Mouse (Mus musculus) adrenal gland, postnatal 4 days (tissue): ENCODE results near the gene Dysf. TPM values are rescaled to one million over a fixed set of nuclear protein-coding genes. Genes with fewer than 3 reads are reported as not detected.
"Not testable (repeated sequence)": the region's sequence is repeated elsewhere in the genome, so short reads cannot be mapped to it uniquely, and the experiment has no call there.

Source experiments
- DNase-seq, 2 experiments: peaks; one replicate each; pipeline ENCODE4 v3.0.0; 2021 to 2022; ENCODE audit warnings: low spot score in 2 of 2, mixed read lengths in 2 of 2
- long read RNA-seq, 2 experiments: library from polyadenylated mRNA; stranded (forward); transcript quantifications; one replicate each; pipeline ENCODE4 v2.0.0; 2021
- total RNA-seq, 2 experiments: library from RNA; stranded (reverse); gene quantifications; 2 replicates each; pipeline ENCODE4 v1.2.3; 2021

The Dysf gene
- 10 to 100 TPM; 66.5 to 66.9 TPM for total RNA-seq
- long read RNA-seq, experiment 1, full-length matches to known transcripts: 1 of 49 reads
- long read RNA-seq, experiment 1, partial matches to known transcripts: 7 of 49 reads
- long read RNA-seq, experiment 1, other reads (novel, unspliced or antisense): 41 of 49 reads
- long read RNA-seq, experiment 2, full-length matches to known transcripts: 1 of 103 reads
- long read RNA-seq, experiment 2, partial matches to known transcripts: 20 of 103 reads
- long read RNA-seq, experiment 2, other reads (novel, unspliced or antisense): 82 of 103 reads

DNA sequence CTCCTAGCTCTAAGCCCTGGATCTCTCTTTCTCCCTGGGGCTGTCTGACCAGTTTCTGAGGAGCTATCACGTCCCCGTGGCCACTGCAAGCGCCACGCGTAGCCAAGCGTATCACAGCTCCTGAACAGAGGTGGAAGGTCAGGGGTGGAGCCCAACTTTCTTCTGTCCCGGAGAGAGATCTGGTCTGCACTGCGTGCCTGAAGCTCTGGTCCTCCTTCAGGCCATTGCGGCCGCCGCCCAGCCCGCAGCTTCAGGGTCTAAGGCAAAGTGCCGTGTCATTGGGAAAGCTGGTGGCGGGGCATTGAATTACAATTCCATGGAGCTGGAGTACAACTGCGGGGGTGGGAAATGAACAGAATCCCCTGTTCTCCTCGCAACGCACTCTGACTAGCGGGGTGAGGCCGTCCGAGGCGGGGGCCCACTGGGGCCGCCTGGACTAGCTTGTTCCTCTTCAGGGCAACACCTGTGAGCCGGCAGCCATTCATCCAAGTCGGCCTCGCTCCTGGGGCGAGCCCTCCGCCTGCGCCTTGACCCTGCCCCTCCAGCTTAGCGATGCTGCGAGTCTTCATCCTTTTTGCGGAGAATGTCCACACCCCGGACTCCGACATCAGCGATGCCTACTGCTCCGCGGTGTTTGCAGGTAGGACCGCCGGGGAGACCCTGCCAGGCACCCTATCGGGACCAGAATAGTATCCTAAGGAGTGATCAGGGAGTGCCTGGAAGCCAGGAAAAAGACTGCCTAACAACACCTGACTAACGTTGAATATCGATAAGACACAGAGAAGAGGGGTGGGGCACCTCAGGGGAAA, at the start of gene Dysf:
Dysf (plus strand) TSS at position 228 of the 809 bp plus-strand sequence.
- no peak for DNase-seq

DNA sequence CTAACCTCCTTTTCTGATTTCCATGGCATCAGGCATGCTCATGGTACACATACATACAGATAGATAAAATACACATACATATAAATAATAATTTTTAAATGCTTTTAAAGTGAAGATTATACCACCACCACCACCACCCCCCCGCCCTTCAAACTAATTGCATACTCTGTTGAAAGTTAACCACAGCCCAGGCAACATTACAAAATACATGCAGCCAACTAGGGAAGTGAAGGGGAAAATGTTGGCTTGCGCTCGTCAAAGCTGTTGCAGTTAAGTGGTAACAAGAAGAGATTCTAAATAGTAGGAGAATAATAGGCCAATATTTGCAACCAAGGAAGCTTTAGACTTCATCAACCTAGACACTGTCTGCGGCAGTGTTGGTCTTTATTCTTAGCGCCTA, 20.7 kb upstream of the Dysf start:
- DNase-seq: no peak

DNA sequence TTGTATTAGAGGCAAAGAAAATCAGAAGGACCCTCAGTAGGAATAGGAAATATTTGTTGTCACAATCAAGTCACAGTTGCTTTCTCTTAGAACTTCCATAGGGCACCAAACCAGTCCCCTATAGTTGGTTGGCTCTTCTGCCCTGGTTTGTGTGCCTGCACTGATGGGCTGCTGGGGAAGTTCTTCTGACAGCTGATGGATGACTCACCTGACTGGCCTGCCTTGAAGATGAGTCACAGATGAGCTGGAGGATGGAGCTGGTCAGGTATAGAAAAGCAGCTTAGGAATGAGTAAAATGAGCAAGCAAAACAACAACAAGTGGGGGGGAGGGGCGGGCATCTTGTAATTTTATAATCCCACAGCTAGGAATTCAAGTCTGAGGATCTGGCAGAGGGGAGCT, 5.7 kb upstream of the Dysf start:
- no peak for DNase-seq

DNA sequence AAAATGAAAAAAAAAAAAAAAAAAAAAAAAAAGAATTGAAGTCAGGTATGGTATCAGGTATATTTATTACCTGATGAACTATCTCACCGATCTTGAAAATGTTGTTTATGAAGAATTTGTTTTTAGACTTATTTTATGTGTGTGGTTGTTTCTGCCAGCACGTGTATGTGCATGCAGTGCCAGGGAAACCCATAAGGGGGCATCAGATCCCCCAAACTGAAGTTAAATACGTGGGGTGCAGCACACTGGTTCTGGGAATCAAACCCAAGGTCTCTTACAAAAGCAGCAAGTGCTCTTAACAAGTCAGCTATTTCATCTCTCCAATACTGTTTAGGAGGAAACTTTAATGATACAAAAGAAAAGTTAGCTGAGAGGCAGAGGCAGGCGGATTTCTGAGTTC, 4.1 kb upstream of the Dysf start:
- DNase-seq: no peak

DNA sequence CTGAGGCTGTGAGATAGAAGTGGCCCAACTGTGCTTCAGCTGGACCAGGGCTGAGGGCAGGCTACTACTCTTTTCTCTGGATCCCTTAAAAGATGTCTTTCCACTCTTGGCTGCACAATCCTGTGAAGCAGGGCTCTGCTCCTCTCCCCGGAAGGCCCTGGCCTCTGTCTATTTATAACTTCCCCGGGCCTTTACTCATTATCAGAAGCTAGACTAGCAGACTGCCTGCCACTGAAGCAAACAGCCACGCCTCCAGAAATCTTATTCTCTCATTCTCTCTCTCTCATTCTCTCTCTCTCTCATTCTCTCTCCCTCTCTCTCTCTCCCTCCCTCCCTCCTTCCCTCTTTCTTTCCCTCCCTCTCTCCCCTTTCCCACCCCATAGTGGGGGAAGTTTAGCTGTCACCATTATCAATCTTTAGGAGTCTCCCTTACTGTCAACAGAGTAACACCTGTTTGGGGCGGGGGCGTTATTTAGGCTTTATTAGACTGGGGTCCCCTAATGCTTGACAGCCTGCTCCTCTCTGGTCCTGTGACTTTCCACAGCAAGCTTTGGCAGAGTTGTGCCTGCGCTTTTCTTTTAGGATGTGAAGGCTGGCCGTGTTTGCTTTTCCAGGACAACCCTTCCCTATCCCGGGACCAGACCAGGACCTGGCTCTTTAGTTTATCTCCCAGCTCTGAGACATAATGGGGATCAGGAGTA, 932 bp downstream of the Dysf start:
- no peak for DNase-seq

DNA sequence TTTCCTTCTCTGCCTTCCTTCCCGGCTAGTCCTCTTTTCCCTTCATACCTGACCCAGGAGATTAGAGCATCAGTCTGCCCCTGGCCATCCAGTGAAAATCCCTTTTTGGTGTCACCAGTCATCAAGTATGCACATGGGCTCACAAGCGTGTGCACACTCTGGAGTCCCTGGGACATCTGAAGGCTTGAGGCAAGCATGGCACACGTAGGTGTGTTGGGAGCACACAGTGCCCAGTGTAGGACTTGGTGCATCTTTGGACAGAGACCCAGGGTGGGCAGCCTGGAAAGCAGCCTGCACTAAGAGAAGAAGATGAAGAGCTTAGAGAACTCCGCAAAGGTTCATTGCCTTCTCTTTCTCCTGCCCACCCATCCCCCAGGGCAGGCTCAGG, 1.5 kb downstream of the Dysf start:
- DNase-seq: no peak

DNA sequence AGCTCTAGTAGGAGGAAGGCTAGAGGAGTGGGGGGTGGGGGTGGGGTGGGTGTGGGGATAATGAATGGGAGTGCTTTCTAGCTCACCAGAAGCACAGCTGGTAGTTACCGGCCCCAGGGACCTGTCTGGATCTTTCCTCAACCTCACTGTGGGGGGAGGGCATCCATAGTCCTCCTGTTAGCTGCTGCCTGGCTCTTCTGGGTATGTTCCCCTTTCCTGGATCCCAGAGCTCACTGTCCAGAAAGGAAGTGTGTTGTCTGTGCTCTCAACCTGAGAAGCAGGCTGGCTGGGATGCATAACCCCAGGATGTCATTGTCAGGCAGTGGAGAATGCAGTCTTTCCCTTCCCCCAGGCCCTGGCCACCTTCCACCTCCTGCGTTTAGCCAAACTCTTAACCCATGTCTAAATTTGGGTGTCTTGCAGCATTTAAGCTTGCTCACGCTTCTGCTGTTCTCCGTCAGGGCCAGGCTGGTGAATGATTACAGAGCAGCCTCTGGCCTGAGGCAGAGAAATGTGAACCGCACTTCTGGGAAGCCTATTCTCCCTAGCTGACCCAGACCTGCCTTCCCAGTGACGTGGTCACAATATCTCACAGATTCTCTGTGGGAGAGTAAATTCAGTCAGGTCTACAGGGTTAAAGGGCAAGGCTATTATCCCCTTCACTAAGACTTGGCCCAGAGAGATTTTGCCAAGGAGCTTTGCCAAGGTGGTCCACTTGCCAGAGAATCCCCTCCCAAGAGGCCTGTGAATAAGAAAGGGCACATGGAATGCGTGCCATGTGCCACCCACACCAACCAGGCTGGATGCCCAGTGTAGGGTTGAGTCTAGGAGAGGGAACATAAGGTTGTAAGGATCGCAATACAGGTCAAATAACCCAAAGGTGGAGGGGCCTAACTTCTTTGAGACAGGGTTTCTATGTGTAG, 2.2 kb downstream of the Dysf start:
- DNase-seq: no peak

DNA sequence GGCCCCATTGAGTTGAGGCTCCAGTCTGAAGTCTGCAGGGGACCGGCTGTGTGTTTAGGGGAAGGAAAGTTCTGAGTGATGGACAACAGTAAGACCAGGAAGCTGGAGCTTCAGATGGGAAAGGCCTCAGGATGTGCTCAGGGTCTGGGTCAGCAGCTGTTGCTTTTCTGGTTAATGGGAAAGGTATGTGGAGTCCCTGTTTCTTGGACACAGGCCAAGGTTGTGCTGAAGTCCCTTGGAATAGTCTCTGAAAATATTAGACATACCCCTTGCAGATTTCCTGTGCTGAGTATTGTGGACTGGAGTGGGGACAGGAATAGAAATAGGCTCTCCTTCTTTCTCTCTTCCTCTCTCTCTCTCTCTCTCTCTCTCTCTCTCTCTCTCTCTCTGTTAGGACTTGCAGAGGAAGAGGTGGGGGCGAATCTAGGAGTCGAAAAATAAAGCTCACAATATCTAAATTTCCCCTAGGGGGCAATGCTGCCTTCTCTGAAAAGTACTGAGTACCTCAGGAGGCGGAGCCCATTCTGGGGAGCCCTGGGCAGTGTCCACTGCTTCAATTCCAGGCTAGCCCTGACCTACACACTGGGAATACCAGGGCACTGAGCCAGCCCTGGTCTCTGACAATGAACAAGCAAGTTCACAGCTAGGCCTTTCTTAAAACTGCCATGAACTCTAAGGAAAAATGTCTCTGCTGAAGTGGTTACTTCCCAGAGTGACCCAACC, 6.7 kb downstream of the Dysf start:
- peak in 1 of 2 experiments; percentile 31 for DNase-seq

DNA sequence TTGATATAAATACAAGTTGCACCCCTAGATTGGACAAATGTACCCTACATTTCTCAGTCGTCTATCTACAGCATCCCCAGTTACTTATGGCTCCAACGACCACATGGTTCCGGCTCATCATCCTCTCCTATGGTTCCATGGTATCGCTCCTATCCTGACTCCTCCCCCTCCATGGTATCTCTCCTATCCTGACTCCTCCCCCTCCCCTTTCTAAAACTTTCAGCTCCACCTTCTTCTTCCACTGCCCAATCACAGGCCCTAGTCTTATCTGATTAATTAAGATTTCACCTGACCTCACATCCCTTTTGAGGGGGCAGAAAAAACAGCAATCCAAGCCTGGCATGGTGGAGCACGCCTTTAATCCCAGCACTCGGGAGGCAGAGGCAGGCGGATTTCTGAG, 8.5 kb downstream of the Dysf start:
- DNase-seq: no peak

DNA sequence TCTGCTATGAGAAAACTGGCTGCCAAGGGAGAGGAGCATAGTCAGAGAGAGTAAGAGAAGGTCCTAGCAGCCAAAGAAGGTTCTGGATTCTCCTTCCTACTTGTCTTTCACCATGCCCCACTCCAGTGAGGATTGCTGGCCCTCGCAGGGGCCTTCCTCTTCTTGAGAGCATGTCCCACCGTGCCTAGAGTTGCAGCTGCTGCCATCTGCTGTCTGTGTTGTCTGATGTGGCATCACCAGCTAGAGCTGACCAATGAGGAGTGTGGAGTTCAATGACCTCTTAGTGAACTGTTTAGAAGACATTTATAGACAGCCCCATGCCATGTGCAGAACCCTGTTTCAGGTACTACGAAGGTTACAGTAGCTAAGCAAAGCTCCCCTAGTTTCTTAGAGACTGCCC, 9.0 kb downstream of the Dysf start:
- no peak for DNase-seq

DNA sequence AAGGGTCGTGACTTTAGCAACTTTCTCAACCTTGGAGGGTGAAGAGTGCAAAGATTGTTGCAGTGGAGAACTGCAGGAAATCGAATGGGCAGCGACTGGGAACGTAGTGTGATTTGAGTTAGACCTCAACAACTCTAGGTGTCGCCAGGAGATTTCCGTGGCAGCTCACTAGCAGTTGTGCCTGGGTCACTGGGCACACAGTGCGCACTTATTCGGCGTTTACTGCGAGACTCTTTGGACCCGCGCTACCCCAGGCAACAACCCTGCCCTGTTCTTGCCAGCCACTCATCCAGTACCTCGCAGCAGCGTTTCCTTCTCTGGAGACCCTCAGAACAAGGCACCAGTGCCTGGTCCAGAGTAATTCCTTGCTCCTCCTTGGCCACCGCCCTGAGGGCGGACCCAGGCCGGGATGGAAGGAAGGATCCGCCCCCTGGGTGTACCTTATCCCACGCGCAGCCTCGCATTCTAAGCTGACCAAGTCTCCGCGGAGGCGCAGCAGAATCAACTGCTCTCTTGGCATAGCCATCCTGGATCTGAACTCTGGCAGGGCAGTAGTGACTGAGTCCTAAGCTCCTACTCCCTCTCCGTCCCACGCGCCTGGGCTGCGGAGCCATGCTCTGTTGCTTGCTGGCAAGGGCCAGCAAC, 10.6 kb downstream of the Dysf start:
- DNase-seq: peak in 1 of 2 experiments; percentile 17

DNA sequence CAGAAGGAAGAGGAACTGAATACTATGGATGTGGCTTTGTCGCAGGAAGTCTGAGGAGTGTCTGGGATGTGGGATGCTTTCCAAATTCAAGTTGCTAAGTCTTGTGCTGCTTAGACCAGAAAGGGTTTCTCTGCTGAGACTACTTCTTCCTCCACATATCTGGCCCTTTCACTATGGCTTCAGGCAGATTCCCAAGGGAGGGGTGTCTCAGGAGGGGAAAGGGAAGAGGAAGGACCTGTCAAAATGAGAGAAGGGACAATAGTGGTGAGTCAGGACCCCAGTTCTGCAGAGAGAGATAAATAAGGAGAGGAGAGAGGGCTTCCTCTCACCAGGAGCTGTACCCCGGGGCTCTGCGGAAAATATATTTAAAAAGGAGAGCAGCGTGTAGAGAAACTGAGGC, 11.6 kb downstream of the Dysf start:
- DNase-seq: no peak

DNA sequence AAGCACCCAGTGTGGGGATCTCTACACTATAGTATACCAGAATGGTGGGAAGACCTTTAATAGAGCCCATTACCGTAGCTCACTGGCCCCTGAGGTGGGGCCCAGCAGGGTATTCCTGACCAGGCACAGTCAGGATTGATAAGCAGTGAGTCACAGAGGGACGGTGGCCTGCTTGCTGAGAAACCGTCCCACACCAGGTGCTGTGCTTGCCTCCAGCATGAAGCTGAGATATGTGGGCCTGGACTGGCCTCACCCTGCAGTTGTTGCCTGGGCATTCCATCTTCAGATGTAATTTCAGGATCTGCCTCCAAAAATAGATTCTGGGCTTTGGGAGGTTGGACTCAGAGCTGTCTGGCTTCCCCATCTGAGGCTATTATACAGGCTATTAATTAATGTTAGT, 13.6 kb downstream of the Dysf start:
- DNase-seq: no peak

DNA sequence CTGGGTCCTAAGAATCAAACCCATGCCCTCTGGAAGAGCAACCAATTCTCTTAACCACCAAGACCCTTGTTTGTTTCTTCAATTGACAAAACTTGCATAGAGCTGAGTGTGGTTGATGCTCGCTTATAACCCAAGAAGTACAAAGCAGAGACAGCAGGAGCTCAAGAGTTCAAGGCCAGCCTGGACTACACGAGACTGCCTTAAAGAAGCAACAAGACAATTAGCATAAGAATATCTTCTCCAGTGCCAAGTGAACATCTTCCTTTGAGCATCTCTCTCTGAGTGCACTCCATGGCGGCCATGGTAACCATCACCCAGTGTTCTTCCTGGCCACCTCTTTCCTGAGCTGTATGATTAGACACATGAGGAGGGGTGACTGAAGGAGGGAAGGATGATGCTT, 17.2 kb downstream of the Dysf start:
- no peak for DNase-seq

DNA sequence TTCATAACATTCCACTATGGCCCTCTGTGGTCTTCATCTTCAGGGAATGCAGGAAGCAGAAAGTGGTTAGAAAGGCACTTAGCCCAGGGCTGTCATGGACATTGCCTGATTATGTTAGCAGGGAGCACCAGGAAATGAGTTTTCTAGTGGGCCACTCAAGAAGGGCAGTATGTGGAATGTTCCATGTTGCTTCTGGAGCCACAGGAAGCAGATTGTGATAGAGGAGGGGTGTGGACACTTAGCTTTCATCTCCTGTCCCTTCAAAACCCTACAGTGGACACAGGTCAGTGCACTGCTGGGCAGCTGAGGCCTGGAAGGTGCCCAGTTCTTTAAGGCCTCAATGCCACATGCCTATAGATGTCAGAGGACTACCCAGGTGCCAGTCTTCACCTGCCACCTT, 20.4 kb downstream of the Dysf start:
- no peak for DNase-seq

DNA sequence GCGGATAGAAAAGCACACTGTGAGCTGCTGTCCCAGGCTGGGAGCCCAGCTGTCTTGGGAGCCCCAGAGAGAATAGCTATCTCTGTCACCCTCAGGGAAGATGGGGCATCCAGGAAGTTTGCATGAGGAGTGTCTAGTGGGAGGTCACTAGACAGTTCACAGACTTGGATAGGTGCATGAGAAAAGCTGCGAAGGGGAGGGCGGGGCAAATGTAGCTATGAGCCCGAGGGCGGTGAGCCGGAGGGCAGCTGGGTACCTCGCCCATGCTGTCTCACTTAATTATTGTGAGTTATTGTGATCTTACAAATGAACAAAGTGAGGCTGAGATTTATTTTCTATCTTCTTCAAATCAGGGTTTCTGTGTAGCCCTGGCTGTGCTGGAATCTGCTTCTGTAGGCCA, 21.4 kb downstream of the Dysf start:
- DNase-seq: no peak

DNA sequence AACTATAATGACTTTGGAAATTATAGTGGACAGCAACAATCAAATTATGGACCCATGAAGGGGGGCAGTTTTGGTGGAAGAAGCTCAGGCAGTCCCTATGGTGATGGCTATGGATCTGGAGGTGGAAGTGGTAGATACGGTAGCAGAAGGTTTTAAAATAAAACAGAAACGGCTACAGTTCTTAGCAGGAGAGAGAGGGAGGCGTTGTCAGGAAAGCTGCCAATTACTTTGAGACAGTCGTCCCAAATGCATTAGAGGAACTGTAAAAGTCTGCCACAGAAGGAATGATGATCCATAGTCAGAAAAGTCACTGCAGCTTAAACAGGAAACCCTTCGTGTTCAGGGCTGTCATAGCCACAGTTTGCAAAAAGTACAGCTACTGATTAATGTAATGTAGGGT, 24.1 kb downstream of the Dysf start:
- not testable (repeated sequence) for DNase-seq

DNA sequence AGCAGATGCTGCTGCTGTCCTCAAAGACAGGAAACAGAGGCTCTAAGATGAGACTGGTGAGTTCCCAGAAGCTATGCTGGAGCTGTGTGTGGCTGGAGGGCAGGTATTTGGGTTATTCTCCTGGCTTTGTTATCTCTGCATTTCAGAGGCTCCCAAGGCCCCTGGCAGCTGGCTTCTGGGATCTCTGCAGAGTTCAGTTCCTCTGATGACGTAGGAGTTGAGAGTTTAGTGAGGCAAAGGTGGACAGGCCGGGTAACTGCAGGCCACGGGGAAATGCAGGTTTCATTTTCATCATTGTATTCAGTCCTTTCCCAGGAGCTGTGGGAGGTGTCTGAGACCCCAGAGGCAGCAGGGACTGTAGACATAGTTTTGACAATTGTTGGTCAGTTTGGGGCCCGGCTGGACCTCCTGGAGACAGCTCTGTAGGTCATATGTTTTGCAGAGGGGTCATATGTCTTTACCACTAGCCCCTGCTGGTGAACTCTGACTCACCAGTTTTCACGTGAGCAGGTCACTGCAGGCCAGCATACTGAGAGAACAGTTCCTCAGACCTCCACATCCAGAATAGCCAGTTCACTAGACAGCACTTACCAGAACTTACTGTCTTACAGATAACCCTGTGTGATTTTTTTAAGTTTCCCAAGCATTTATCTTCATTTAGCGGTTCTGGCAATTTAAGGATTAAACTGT, 35.0 kb downstream of the Dysf start:
- no peak for DNase-seq

DNA sequence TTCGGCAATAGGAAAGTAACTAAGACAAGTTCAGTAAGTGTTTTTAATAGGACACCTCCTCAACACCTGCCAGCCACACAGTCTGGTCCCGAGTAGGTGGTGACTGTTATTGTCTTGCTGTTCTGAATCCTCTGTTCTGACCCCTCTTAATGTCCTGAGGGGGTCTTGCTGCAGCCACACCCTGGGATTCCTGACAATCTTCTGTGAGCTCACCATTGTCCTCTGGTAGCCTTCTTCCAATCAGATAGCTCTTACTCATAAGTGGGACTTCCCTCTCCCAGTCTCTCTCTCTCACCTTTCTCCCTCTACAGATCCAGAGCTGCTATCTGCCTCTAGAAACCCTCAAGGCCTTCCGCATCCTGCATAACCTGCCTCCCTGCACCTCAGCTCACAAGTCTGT, 36.3 kb downstream of the Dysf start:
- DNase-seq: no peak
